Mouse (Mus musculus) ZHBTc4 (cell line): ENCODE measurements around the gene Mnx1.
A peak's percentile ranks its signal among the peaks of the same experiment; 100 is the strongest.
"Not testable (repeated sequence)": the region's sequence is repeated elsewhere in the genome, so short reads cannot be mapped to it uniquely, and the experiment has no call there.

Source experiments
- DNase-seq: peaks from one replicate; pipeline ENCODE4 v3.0.0-alpha.2; 2011; ENCODE audit warnings: low read depth, low spot score

Gene Mnx1

GRCm38 (mm10) chr5:29469501-29469900, 8.8 kb downstream of the Mnx1 start:
- no peak for DNase-seq

- no peak for DNase-seq
These were observed 9.8 kb downstream of the Mnx1 start for GRCm38 (mm10) chr5:29468351-29469065.

- peak; percentile 93 for DNase-seq
These were observed 10.6 kb downstream of the Mnx1 start for GRCm38 (mm10) chr5:29467489-29468350.

- DNase-seq: no peak
These were observed 15.2 kb downstream of the Mnx1 start for GRCm38 (mm10) chr5:29462943-29463686.

- DNase-seq: no peak
These were observed 21.2 kb downstream of the Mnx1 start for GRCm38 (mm10) chr5:29456895-29457656.

- DNase-seq: no peak
These were observed 25.9 kb downstream of the Mnx1 start for GRCm38 (mm10) chr5:29452352-29452751.

GRCm38 (mm10) chr5:29445275-29445674, 33.0 kb downstream of the Mnx1 start:
- no peak for DNase-seq

GRCm38 (mm10) chr5:29436728-29437127, 41.5 kb downstream of the Mnx1 start:
- DNase-seq: not testable (repeated sequence)

GRCm38 (mm10) chr5:29435491-29435890, 42.8 kb downstream of the Mnx1 start:
- DNase-seq: peak; percentile 6

- DNase-seq: peak; percentile 46
These were observed 43.4 kb downstream of the Mnx1 start for GRCm38 (mm10) chr5:29434872-29435358.

GRCm38 (mm10) chr5:29434228-29434871, 43.9 kb downstream of the Mnx1 start, which contains the start of gene Nom1:
Gene Nom1, plus strand, starts transcription at chr5:29434664.
- peak; percentile 96 for DNase-seq

- peak; percentile 21 for DNase-seq
These were observed 54.9 kb downstream of the Mnx1 start for GRCm38 (mm10) chr5:29423330-29423729.
